Mouse (Mus musculus) small intestine, adult 10 weeks (tissue): Measurements from ENCODE around the gene Prame. TPM values are rescaled to one million over a fixed set of nuclear protein-coding genes. Genes with fewer than 3 reads are reported as not detected.

ENCODE experiments used
- polyA plus RNA-seq: library from polyadenylated mRNA; stranded (reverse); fragments of 350-450 nt; fragmentation: Illumina TruSeq; extraction: RNeasy Lipid Tissue Mini Kit (QIAGEN cat#74804); gene quantifications from one replicate; pipeline ENCODE4 v1.2.3, GENCODE M21; 2014; ENCODE audit warnings: low replicate concordance

Prame gene
- not detected for polyA plus RNA-seq

GRCm38 (mm10) chrX:135627605-135628004 is at the start of gene Prame:
TSS of gene Prame (minus strand) at chrX:135627705.

GRCm38 (mm10) chrX:135598677-135599076 is 28.8 kb downstream of the Prame start, which contains the start of gene Nxf7:
TSS of gene Nxf7 (minus strand) at chrX:135598777.

Other genes starting within 250 kb of the Prame start
- gene Gm7903, start 193.9 kb downstream of the Prame start, polyA plus RNA-seq = not detected
- not detected for gene AV320801, start 133.1 kb downstream of the Prame start, polyA plus RNA-seq
- 3.5 TPM for gene Nxf7, start 28.9 kb downstream of the Prame start, polyA plus RNA-seq
- not detected for gene Tcp11x2, start 66.1 kb upstream of the Prame start, polyA plus RNA-seq
- gene Tmsb15a, start 97.6 kb upstream of the Prame start, polyA plus RNA-seq = not detected
- 9.5 TPM for gene Armcx5, start 115.0 kb upstream of the Prame start, polyA plus RNA-seq
- gene Gprasp1, start 115.0 kb upstream of the Prame start, polyA plus RNA-seq = 19.4 TPM
- 7.4 TPM for gene Bhlhb9, start 169.9 kb upstream of the Prame start, polyA plus RNA-seq
- gene Gprasp2, start 211.3 kb upstream of the Prame start, polyA plus RNA-seq = 2.4 TPM